Mouse (Mus musculus) cerebellum, adult 2 months (tissue): ENCODE measurements around the gene Acta1. TPM values are rescaled to one million over a fixed set of nuclear protein-coding genes. Genes with fewer than 3 reads are reported as not detected.

Source experiments
- DNase-seq, 2 experiments: peaks; one replicate each; pipeline ENCODE4 v3.0.0; 2021
- H3K27ac ChIP-seq: fragments of 200-500 bp; 2 replicates; pipeline ENCODE4 v1.5.1; 2012; ENCODE audit warnings: low read length, control low read depth, inconsistent platforms; ENCODE audit not compliant: insufficient read depth
- H3K27me3 ChIP-seq: fragments of 200-500 bp; 2 replicates; pipeline ENCODE4 v1.6.1; 2012; ENCODE audit warnings: inconsistent platforms, mild to moderate bottlenecking, low read length, moderate library complexity; ENCODE audit not compliant: control insufficient read depth, insufficient read depth
- H3K4me1 ChIP-seq: fragments of 200-500 bp; 2 replicates; pipeline ENCODE4 v1.6.1; 2011; ENCODE audit warnings: low read length; ENCODE audit not compliant: control insufficient read depth, insufficient read depth
- H3K4me3 ChIP-seq: fragments of 200-500 bp; replicated peaks from 2 replicates; pipeline ENCODE3; 2011; ENCODE audit warnings: mild to moderate bottlenecking, low read depth, low read length, control low read depth; ENCODE audit not compliant: insufficient read depth
- CTCF ChIP-seq: fragments of 200-500 bp; IDR thresholded peaks from 2 replicates; pipeline ENCODE4 v1.5.1; 2011; ENCODE audit warnings: low read depth, mild to moderate bottlenecking, control low read depth, low read length, moderate library complexity, borderline replicate concordance; ENCODE audit not compliant: insufficient read depth
- POLR2A ChIP-seq: fragments of 200-500 bp; IDR thresholded peaks from 2 replicates; pipeline ENCODE4 v1.6.1; 2011; ENCODE audit warnings: low read length, control low read depth, borderline replicate concordance; ENCODE audit not compliant: insufficient read depth
- WGBS: fragments of 180-500 bp; shearing (Covaris S2); methylation state at CpG from one replicate; pipeline ENCODE4 v1.1.7; 2018; 5-methylcytosine and 5-hydroxymethylcytosine counted together
- polyA plus RNA-seq: library from polyadenylated mRNA; depleted of rRNA; stranded (reverse); fragments of >200 nt; gene quantifications from 2 replicates; pipeline ENCODE4 v1.2.3, GENCODE M21; 2012; rRNA removed

Acta1 gene
- polyA plus RNA-seq, 1 experiment, result 5.7 TPM

DNA sequence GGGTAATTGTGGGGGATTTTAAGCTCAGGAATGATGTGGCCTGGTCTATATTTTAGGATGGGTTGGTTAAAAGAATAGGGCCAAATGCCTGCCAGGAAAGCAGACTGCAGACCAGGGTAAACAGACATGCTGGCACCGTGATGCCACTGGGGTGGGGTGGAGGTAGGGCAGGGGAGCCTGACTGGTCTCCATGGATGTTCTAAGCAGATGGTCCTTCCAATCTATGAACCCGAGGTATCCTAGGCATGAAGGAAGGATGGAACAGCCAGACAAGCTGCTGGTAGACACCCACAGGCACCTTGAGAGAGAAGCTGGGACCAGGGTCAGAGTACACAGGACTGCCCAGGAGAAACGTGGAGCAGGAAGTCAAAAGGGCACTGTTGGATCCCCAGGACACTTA is 47.0 kb downstream of the Acta1 start:
- no peak overlapping the region for H3K4me3 ChIP-seq
- H3K27ac ChIP-seq, result peak overlapping the region; percentile 41; the same call in 1 of the 2 replicates
- H3K27me3 ChIP-seq, result no peaks in the 10 kb centered on the region
- TF ChIP-seq POLR2A, result no peak
- no peak for TF ChIP-seq CTCF
- 9% methylated on average over 3 of the region's 3 CpGs for WGBS
- DNase-seq, result peak; percentile 63 to 79
- peaks cover 32% of the 10 kb centered on the region for H3K4me1 ChIP-seq

DNA sequence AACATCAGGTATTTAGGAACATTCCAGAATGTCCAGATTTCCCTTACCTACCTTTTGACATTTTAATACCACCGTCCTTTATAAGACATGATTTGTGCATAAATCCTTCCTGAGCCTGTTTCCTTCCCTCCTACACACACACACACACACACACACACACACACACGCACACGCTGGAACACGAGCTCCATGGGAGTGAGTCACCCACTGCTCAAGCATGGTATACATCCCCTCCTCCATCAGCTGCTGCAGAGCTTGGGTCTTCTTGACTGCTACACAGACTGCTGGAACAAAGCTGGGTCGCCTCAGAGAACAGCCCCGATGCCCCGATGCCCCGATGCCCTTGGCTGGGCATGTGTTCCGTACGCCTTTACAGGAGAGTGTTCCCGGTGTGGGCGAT is 48.0 kb downstream of the Acta1 start:
- WGBS, result 76% methylated on average over 12 of the region's 12 CpGs
- H3K4me3 ChIP-seq, result no peak overlapping the region
- no peak for DNase-seq
- peaks cover 26% of the 10 kb centered on the region for H3K4me1 ChIP-seq
- H3K27ac ChIP-seq, result 0 out of 2 replicates have a peak overlapping the region, but pooled peaks have one; percentile 41
- no peak for TF ChIP-seq POLR2A
- no peak for TF ChIP-seq CTCF
- H3K27me3 ChIP-seq, result no peaks in the 10 kb centered on the region

DNA sequence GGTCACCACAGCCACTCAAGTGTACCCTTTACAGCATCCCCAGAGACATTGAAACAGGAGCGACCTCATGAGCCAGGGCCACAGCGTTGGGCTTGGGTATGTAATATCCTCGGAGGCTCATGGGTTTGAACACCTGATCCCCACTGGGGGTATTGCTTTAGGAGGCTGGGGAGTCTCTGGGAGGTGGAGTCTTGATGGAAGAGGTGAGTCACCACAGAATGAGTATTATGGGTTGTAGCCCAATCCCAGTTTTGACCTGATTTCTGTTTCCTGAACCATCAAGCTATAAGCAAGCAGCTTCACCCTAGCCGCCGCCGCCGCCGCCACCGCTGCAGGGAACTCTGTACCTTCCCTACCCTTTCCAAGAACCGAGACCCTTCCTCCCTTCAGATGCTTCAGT is 48.6 kb downstream of the Acta1 start:
- peaks cover 23% of the 10 kb centered on the region for H3K4me1 ChIP-seq
- H3K27ac ChIP-seq, result no peak overlapping the region
- no peaks in the 10 kb centered on the region for H3K27me3 ChIP-seq
- 85% methylated on average over 10 of the region's 10 CpGs for WGBS
- peak; percentile 46 to 62 for DNase-seq
- H3K4me3 ChIP-seq, result no peak overlapping the region
- TF ChIP-seq CTCF, result no peak
- TF ChIP-seq POLR2A, result no peak

DNA sequence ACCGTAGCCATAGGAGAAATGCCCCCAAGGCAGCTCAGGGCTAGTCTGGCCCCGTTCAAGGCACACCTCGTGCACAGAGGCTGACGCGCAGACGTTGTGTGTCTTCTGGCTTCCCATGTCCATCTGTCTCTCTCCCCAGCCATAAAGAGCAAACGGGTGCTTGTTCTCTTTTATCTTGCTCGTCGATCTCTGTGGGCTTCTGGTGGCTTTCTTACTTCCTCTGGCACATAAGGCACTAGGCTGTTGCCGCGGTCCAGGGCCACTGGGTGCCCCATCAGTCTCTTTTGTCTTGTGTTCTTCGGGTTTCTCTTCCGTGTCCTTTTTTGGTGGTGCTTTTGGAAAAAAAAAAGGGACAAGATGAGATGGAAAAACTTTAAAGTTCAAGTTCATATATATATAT is 49.4 kb downstream of the Acta1 start:
- Histone ChIP-seq H3K4me3 (no peak overlapping the region), H3K27me3 (no peaks in the 10 kb centered on the region), H3K27ac (no peak overlapping the region), H3K4me1 (peaks cover 23% of the 10 kb centered on the region)
- DNase-seq, result no peak
- no peak for TF ChIP-seq CTCF
- no peak for TF ChIP-seq POLR2A
- WGBS, result 77% methylated on average over 13 of the region's 13 CpGs

DNA sequence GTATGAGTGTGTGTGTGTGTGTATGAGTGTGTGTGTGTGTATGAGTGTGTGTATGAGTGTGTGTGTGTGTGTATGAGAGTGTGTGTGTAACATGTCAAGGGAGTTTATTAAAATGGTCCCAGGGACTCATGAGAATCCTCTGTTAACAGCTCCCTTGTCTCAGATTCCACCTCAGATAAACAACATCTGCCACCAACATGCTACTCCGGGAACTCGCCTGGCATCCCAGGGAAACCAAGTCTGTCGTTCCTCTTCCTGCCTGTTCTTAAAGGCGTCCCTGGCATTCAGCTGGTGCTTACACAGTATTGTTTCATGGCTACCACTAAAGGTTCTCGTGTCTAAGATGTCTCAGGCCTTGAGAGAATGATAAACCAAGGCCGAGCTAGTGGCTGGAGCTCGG is 50.2 kb downstream of the Acta1 start:
- DNase-seq, result no peak
- no peaks in the 10 kb centered on the region for H3K27me3 ChIP-seq
- no peak overlapping the region for H3K27ac ChIP-seq
- H3K4me3 ChIP-seq, result no peak overlapping the region
- TF ChIP-seq CTCF (no peak), POLR2A (no peak)
- 70% methylated on average over 7 of the region's 7 CpGs for WGBS
- peaks cover 23% of the 10 kb centered on the region for H3K4me1 ChIP-seq

GRCm38 (mm10) chr8:123842086-123842485 is 52.5 kb downstream of the Acta1 start:
- no peak for DNase-seq
- Histone ChIP-seq H3K4me3 (no peak overlapping the region), H3K27me3 (no peaks in the 10 kb centered on the region), H3K27ac (no peak overlapping the region), H3K4me1 (peaks cover 16% of the 10 kb centered on the region)
- WGBS, result 72% methylated on average over 12 of the region's 12 CpGs
- TF ChIP-seq CTCF (no peak), POLR2A (no peak)

Other genes starting within 250 kb of the Acta1 start
- 33.4 and 34.9 TPM in 2 replicates for gene Rhou, start 240.8 kb downstream of the Acta1 start, polyA plus RNA-seq
- 102 and 111 TPM in 2 replicates for gene Rab4a, start 88.8 kb downstream of the Acta1 start, polyA plus RNA-seq
- gene Ccsap, start 34.5 kb downstream of the Acta1 start, polyA plus RNA-seq, result 19.6 and 23.5 TPM in 2 replicates
- gene Nup133, start 54.5 kb upstream of the Acta1 start, polyA plus RNA-seq, result 21.8 and 23.4 TPM in 2 replicates
- 21.0 and 22.0 TPM in 2 replicates for gene Abcb10, start 88.4 kb upstream of the Acta1 start, polyA plus RNA-seq
- gene Taf5l, start 126.6 kb upstream of the Acta1 start, polyA plus RNA-seq, result 18.9 TPM in 2 replicates
- 6.9 and 7.3 TPM in 2 replicates for gene Urb2, start 126.8 kb upstream of the Acta1 start, polyA plus RNA-seq